Mouse (Mus musculus) neural tube, embryonic 15.5 days (tissue): Measurements from ENCODE around the gene Ercc1. TPM values are rescaled to one million over a fixed set of nuclear protein-coding genes. Genes with fewer than 3 reads are reported as not detected.
A peak's percentile ranks its signal among the peaks of the same experiment; 100 is the strongest.

Experiments used
- ATAC-seq: fragments of 200-750 bp; cut with Nextera tagmentation; 2 replicates; pipeline ENCODE4 v1.8.0; 2017; ENCODE audit warnings: mild to moderate bottlenecking, moderate TSS enrichment, moderate library complexity; ENCODE audit not compliant: low FRiP score
- H3K27ac ChIP-seq: fragments of 300-500 bp; sonication (generic); replicated peaks from 2 replicates; pipeline ENCODE4 v1.5.1; 2015; ENCODE audit warnings: mild to moderate bottlenecking, inconsistent platforms
- H3K27me3 ChIP-seq: fragments of 300-500 bp; sonication (generic); replicated peaks from 2 replicates; pipeline ENCODE4 v1.6.1; 2015; ENCODE audit warnings: inconsistent platforms
- H3K36me3 ChIP-seq: fragments of 300-500 bp; sonication (generic); 2 replicates; pipeline ENCODE4 v1.6.1; 2015; ENCODE audit warnings: inconsistent platforms
- H3K4me1 ChIP-seq: fragments of 300-500 bp; sonication (generic); 2 replicates; pipeline ENCODE4 v1.6.1; 2015; ENCODE audit warnings: inconsistent platforms
- H3K4me2 ChIP-seq: fragments of 300-500 bp; sonication (generic); 2 replicates; pipeline ENCODE4 v1.6.1; 2015; ENCODE audit warnings: inconsistent platforms, mild to moderate bottlenecking, moderate library complexity
- H3K4me3 ChIP-seq: fragments of 300-500 bp; sonication (generic); replicated peaks from 2 replicates; pipeline ENCODE4 v1.5.1; 2015; ENCODE audit warnings: mild to moderate bottlenecking, inconsistent platforms
- H3K9ac ChIP-seq: fragments of 300-500 bp; sonication (generic); replicated peaks from 2 replicates; pipeline ENCODE4 v1.6.1; 2015; ENCODE audit warnings: mild to moderate bottlenecking, inconsistent platforms
- H3K9me3 ChIP-seq: fragments of 300-500 bp; sonication (generic); replicated peaks from 2 replicates; pipeline ENCODE4 v1.6.1; 2016; ENCODE audit warnings: inconsistent platforms
- WGBS: fragments of 180-500 bp; shearing (Covaris S2); methylation state at CpG from one replicate; pipeline ENCODE4 v1.1.7; 2015; ENCODE audit warnings: mixed read lengths; 5-methylcytosine and 5-hydroxymethylcytosine counted together
- polyA plus RNA-seq: library from polyadenylated mRNA; unstranded; fragments of >200 nt; fragmentation: Nextera tagmentation; extraction: Ambion mirVana; gene quantifications from 2 replicates; pipeline ENCODE4 v1.2.1, GENCODE M21; 2015

Gene Ercc1
- polyA plus RNA-seq, 1 experiment from 2014 or later = 93.5 TPM

DNA sequence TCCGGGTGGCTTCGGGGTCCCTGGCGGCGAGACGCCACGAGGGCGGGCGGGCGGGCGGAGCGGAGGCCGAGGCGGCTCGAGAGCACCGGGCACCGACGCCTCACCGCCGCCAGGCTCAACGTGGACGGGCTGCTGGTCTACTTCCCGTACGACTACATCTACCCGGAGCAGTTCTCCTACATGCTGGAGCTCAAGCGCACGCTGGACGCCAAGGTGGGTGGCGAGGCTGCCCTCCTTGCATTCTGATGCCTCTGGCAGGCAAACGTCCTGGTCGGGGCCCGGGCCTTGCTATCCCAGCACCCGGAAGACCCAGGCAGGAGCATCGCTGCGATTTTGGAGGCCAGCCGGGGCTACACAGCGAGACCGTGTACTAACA, 37.6 kb downstream of the Ercc1 start:
- peak overlapping the region; percentile 90 for H3K9ac ChIP-seq
- peak overlapping the region; percentile 93 for H3K4me3 ChIP-seq
- H3K27ac ChIP-seq = peak overlapping the region; percentile 68
- peak; percentile 65 for ATAC-seq
- no peaks in the 10 kb centered on the region for H3K27me3 ChIP-seq
- H3K4me1 ChIP-seq = peaks cover 22% of the 10 kb centered on the region
- WGBS = under 1% methylated on average over 35 of the region's 37 CpGs
- H3K9me3 ChIP-seq = no peaks in the 10 kb centered on the region
- H3K36me3 ChIP-seq = peaks cover 33% of the 10 kb centered on the region
- H3K4me2 ChIP-seq = peak overlapping the region; percentile 74

DNA sequence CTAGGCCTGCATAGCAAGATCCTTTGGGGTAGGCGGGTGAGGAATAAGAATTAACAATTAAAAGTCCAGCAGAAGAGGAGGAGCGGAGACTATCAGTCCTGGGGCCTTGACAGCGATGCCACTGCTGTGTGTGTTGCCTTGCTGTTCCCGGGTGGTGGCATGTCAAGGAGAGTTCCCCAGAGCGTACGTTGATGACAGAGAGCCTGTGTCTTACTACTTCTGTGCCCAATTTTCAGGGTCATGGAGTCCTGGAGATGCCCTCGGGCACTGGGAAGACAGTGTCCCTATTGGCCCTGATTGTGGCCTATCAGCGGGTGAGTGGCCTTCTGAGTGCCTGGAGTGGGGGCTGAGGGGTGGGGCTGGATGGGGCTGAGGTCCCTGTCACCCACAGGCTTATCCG, 39.1 kb downstream of the Ercc1 start:
- Histone ChIP-seq H3K9ac (no peak overlapping the region), H3K4me1 (peaks cover 26% of the 10 kb centered on the region), H3K4me3 (no peak overlapping the region), H3K27me3 (no peaks in the 10 kb centered on the region), H3K36me3 (peaks cover 46% of the 10 kb centered on the region), H3K4me2 (no peak overlapping the region; the same call in 1 of the 2 replicates), H3K27ac (no peak overlapping the region), H3K9me3 (no peaks in the 10 kb centered on the region)
- ATAC-seq = no peak
- WGBS = 86% methylated on average over 9 of the region's 9 CpGs

DNA sequence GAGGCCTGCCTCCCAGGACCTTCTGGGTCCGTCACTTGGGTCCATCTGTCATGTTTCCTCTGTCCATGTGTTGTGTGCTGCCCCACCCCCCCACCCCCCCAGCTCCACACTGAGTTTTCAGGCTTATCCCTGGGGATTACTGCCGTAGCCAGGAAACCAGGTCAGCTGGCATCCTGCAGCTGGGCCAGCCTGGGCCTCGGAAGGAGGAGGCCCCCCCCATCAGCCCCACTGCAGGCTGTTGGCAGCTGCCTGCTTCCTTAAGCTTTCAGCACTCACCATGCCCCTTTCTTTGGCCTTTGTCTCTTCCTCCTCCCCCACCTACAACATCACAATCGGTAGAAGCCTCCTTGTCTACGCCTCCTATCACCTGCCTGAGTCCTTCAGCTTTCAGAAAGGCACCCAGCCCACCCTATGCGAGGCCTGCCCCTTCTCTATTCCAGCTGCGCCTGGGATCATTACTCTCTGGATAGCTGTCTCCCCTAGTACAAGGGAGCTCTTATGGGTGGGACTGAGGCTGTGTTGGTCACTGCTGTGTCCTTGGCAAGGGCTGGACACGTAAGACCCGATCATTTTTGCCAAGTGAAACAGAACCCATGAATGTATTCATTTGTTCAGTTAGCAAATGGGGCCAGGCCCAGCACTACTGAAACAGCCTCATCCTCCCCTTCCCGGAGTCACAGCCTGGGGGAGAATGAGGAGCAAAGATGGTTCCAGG, 44.3 kb downstream of the Ercc1 start:
- no peak overlapping the region for H3K27ac ChIP-seq
- peaks cover 93% of the 10 kb centered on the region for H3K36me3 ChIP-seq
- no peaks in the 10 kb centered on the region for H3K9me3 ChIP-seq
- no peak overlapping the region for H3K4me3 ChIP-seq
- no peak overlapping the region for H3K9ac ChIP-seq
- no peaks in the 10 kb centered on the region for H3K27me3 ChIP-seq
- H3K4me1 ChIP-seq = peaks cover 12% of the 10 kb centered on the region
- WGBS = 58% methylated on average over 10 of the region's 10 CpGs
- no peak overlapping the region for H3K4me2 ChIP-seq
- ATAC-seq = no peak

DNA sequence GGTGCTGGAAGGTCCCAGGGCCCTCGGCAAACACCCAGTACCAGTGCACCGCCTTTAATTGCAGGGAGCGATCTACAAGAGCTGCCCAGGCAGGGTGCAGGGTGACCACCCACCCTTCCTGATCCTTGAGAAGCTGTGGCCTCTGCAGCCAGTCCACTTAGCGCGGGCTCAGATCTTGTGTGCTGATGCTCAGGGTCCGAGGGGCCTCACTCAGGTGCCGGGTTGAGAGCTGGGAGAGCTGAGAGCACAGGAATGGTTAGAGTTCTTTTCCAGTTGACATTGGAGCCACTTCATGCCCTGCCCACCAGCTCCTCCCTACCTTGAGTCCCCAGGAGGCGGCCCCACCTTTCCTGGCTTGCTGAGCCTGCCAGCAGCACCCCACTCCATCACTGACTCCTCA, 49.9 kb downstream of the Ercc1 start:
- H3K4me1 ChIP-seq = peaks cover 1% of the 10 kb centered on the region; the same call in 1 of the 2 replicates
- H3K4me2 ChIP-seq = no peak overlapping the region
- no peak overlapping the region for H3K27ac ChIP-seq
- WGBS = 93% methylated on average over 8 of the region's 8 CpGs
- ATAC-seq = no peak
- peaks cover 4% of the 10 kb centered on the region for H3K27me3 ChIP-seq
- H3K36me3 ChIP-seq = peaks cover 60% of the 10 kb centered on the region
- H3K4me3 ChIP-seq = no peak overlapping the region
- no peaks in the 10 kb centered on the region for H3K9me3 ChIP-seq
- H3K9ac ChIP-seq = no peak overlapping the region

DNA sequence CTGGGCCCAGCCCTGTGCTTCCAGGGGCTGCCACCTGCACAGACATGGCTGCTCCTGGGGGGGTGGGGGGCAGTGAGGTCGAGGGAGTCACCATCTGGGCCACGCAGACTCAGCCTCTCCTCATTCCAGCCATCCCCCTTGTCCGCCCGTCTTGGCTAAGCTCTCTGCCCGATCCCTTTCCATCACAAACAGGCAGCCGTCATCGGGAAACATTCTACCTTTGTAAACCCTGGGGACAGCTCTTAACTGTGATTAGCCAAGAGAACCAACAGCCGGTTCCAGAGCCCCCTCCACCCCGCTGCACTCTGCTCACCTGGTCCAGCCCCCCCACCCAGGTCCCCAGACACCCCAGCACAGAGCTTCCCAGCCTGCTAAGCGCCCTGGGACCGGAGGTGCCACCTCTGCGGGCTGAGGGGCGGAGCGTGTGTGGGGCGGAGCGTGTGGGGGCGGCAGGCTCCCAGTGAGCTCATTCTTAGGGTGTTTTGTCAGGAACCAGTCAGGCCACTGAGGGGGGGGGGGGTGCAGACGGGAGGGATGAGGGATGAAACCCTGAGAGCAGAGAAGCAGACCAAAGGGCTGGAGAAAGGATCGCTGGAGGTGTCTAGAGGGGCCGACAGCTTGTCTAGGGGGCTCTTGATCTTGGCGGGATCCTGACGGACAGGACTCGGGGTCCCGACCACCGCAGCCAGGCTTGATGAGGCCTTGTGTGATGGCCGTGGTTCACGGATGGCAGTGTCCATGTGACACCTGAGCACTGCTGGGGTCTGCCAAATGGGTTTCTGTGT, 55.1 kb downstream of the Ercc1 start:
- Histone ChIP-seq H3K4me1 (peaks cover 16% of the 10 kb centered on the region), H3K36me3 (peaks cover 8% of the 10 kb centered on the region), H3K4me3 (peak overlapping the region; percentile 20), H3K27me3 (peaks cover 50% of the 10 kb centered on the region), H3K9me3 (0 out of 2 replicates have a peak, but pooled peaks cover 2% of the 10 kb centered on the region), H3K9ac (no peak overlapping the region), H3K4me2 (peak overlapping the region; percentile 52), H3K27ac (no peak overlapping the region)
- WGBS = 2% methylated on average over 27 of the region's 27 CpGs
- ATAC-seq = no peak

DNA sequence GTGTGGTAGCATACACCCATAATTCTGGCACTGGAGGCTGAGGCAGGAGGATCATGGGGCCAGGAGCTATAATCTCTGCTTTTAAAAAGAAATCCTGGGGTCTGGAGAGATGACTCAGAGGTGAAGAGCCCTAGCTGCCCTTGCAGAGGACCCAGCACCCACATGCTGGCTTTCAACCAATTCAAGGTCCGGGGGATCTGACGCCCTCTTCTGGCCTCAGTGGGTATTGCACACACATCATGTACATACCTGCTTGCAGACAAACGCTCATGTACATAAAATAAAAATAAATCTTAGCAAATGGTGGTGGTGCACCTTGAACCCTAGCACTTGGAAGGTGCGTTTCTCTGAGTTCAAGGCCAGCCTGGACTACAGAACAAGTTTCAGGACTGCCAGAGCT, 56.4 kb downstream of the Ercc1 start:
- H3K4me2 ChIP-seq = no peak overlapping the region
- peaks cover 61% of the 10 kb centered on the region for H3K27me3 ChIP-seq
- H3K27ac ChIP-seq = no peak overlapping the region
- H3K4me1 ChIP-seq = peaks cover 18% of the 10 kb centered on the region
- no peak overlapping the region for H3K4me3 ChIP-seq
- H3K9me3 ChIP-seq = 0 out of 2 replicates have a peak, but pooled peaks cover 2% of the 10 kb centered on the region
- no peak overlapping the region for H3K9ac ChIP-seq
- no peaks in the 10 kb centered on the region for H3K36me3 ChIP-seq
- 80% methylated on average over 4 of the region's 4 CpGs for WGBS
- ATAC-seq = no peak

DNA sequence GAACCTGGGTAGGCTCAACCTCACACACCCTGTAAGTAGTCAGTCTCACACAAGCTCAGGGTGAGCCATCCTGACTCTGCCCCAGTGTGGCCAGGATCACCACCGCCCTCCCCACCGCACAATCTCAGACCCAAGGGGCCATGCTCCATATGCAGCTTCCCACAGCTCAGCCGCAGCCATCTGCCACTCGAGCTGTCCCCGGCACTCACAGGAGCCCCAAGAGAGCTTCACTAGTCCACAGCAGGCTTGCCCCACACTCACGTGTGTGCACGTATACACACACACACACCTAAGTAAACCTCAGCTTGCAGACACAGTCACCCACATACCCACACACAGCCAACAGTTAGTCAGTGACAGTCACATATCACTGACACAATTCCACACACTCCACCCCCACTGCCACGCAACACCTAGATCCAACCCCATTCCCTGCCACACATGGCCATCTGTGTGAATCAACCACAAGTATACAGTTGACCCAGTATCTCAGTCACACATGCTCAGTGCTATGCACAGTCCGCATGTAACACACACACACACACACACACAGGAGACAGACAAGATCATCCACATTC, 58.0 kb downstream of the Ercc1 start:
- no peaks in the 10 kb centered on the region for H3K36me3 ChIP-seq
- no peak overlapping the region for H3K9ac ChIP-seq
- H3K27me3 ChIP-seq = peaks cover 61% of the 10 kb centered on the region
- peaks cover 18% of the 10 kb centered on the region for H3K4me1 ChIP-seq
- H3K9me3 ChIP-seq = 0 out of 2 replicates have a peak, but pooled peaks cover 2% of the 10 kb centered on the region
- no peak for ATAC-seq
- 71% methylated on average over 9 of the region's 9 CpGs for WGBS
- H3K27ac ChIP-seq = no peak overlapping the region
- no peak overlapping the region for H3K4me3 ChIP-seq
- H3K4me2 ChIP-seq = no peak overlapping the region

DNA sequence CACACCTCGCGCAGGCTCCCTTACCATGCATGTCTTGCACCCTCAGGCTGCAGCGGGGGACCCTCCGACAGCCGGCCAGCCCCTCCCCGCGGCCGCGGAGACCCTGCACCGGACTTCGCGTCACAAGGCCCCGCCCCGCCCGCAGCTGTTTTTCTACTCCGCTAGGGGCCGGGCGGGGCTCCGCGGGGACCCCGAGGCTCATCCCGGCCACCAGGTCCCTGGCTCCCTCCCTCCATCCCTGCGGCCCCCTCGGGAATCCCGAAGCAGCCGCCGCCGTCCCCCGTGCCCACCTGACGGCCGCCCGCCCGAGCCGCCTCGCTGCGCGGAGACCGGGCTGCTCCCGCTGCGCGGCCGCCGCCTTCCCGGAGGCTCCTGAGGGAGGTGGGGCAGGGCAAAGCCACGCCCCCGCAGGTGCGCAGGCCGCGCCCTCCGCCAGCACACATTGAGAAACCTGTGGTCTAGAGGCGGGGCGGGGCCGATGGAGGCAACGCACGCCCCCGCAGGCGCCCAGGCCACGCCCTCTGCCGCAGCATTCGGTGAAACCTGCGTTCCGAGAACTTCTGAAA, 59.2 kb downstream of the Ercc1 start, which contains the start of gene Klc3:
TSS of gene Klc3 (minus strand) at position 374 of the 566 bp plus-strand sequence.
- Histone ChIP-seq H3K27ac (no peak within 1 kb of the TSS), H3K4me1 (peaks cover 18% of the 10 kb centered on the region), H3K36me3 (no peaks in the 10 kb centered on the region), H3K27me3 (peaks cover 61% of the 10 kb centered on the region), H3K4me2 (peak within 1 kb of the TSS; percentile 95), H3K9ac (peak within 1 kb of the TSS; percentile 40), H3K9me3 (0 out of 2 replicates have a peak, but pooled peaks cover 2% of the 10 kb centered on the region), H3K4me3 (peak within 1 kb of the TSS; percentile 49)
- ATAC-seq = no peak
- WGBS = under 1% methylated on average over 62 of the region's 62 CpGs

DNA sequence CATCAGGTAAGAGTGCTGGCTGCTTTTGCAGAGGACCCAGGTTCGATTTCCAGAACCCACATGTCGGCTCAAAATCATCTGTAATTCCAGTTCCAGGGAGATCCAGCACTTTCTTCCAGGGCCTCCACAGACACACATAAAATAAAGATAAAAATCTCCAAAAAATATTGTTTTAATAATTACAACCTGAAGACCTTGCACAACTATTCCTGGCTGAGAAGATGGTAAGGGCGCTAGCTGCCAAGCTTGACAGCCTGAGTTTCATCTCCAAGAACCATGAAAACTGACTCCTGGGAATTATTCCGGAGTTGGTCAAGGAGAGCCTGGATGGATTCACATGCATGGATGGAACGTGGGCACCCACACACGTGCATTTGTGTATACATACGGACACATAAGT, 59.9 kb downstream of the Ercc1 start, which contains the start of gene Ckm:
TSS of gene Ckm (plus strand) at position 301 of the 400 bp plus-strand sequence.
- 46% methylated on average over 7 of the region's 7 CpGs for WGBS
- H3K4me3 ChIP-seq = peak within 1 kb of the TSS; percentile 49
- peaks cover 16% of the 10 kb centered on the region for H3K4me1 ChIP-seq
- H3K9ac ChIP-seq = peak within 1 kb of the TSS; percentile 40
- no peak for ATAC-seq
- 0 out of 2 replicates have a peak, but pooled peaks cover 2% of the 10 kb centered on the region for H3K9me3 ChIP-seq
- H3K4me2 ChIP-seq = peak within 1 kb of the TSS; percentile 95
- H3K36me3 ChIP-seq = no peaks in the 10 kb centered on the region
- no peak within 1 kb of the TSS for H3K27ac ChIP-seq
- peaks cover 57% of the 10 kb centered on the region for H3K27me3 ChIP-seq

DNA sequence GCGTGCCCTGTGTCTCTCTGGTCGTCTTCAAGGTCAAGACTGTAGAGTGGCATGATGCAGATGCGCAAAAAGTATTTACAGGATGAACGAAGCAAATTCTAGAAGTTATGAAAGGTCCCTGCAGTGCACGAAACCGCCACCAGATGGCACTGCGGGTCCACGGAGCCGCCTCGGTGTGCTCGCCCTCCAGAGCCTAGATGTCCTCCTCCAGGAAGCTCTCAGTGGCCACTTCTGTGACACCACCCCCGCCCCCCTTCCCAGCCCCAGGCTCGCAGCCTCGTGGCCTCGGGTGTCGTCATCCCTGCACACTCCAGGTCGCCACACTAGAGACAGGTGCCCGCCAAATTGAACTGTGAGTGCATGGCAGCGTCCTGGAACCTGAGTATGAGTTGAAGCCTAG, 60.8 kb downstream of the Ercc1 start:
- Histone ChIP-seq H3K4me2 (peak overlapping the region; percentile 41), H3K27me3 (peaks cover 52% of the 10 kb centered on the region), H3K4me1 (peaks cover 11% of the 10 kb centered on the region), H3K27ac (no peak overlapping the region), H3K9me3 (0 out of 2 replicates have a peak, but pooled peaks cover 2% of the 10 kb centered on the region), H3K36me3 (no peaks in the 10 kb centered on the region), H3K4me3 (0 out of 2 replicates have a peak overlapping the region, but pooled peaks have one; percentile 3), H3K9ac (no peak overlapping the region)
- ATAC-seq = peak; percentile 69; the same call in 1 of the 2 replicates
- 1% methylated on average over 19 of the region's 19 CpGs for WGBS
